Mouse (Mus musculus) MEL (cell line): ENCODE results near the gene Col4a2.

ENCODE experiments used
- CTCF ChIP-seq, 3 experiments: IDR thresholded peaks in 2 of 3; conservative IDR thresholded peaks in 1 of 3; 2 replicates each; pipeline ENCODE4 v1.5.1; 2011 to 2012; ENCODE audit warnings: low read length in 3 of 3, low read depth in 2 of 3, mild to moderate bottlenecking in 2 of 3, improper control_type of control experiment in 1 of 3, inconsistent platforms in 1 of 3, mixed read lengths in 1 of 3, moderate library complexity in 1 of 3; ENCODE audit not compliant: control insufficient read depth in 1 of 3, insufficient read depth in 1 of 3, poor library complexity in 1 of 3, severe bottlenecking in 1 of 3
- POLR2A ChIP-seq, 2 experiments: IDR thresholded peaks; 2 replicates each; pipeline ENCODE4 v1.6.1; 2011 to 2012; ENCODE audit warnings: low read length in 2 of 2, mild to moderate bottlenecking in 2 of 2, control low read depth in 1 of 2, improper control_type of control experiment in 1 of 2, low read depth in 1 of 2, moderate library complexity in 1 of 2; ENCODE audit not compliant: control insufficient read depth in 1 of 2, insufficient read depth in 1 of 2, poor library complexity in 1 of 2

DNA sequence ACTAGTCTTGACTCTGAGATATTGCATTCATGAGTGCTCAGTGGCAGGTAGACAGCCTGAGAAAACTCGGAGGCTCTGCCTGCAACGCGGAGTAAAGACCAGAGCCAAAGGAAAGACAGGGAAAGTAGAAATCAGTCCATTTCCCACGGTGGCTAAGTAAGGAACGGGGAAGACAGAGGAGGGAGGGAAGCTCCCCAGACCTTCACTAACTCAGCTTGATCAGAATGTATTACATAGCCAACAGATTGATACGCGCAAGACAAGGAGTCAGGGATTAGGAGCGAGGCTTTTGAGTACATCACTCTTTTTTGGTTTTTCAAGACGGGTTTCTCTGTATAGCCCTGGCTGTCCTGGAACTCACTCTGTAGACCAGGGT lies 164.6 kb downstream of the Col4a2 start:
- TF ChIP-seq POLR2A (IDR thresholded peaks at IDR 0.05; ENCODE audit: control insufficient read depth in 1 of 2, insufficient read depth in 1 of 2, low read depth in 1 of 2, low read length in 2 of 2, poor library complexity in 1 of 2), result no peak
- TF ChIP-seq CTCF (IDR thresholded peaks at IDR 0.05 in 2 of 3, conservative IDR thresholded peaks at IDR 0.05 in 1 of 3; ENCODE audit: control insufficient read depth in 1 of 3, insufficient read depth in 1 of 3, low read depth in 2 of 3, low read length in 3 of 3, poor library complexity in 1 of 3, severe bottlenecking in 1 of 3), result no peak
